Mouse (Mus musculus): ENCODE data around the gene Apex1.
"Not testable (repeated sequence)": the region's sequence is repeated elsewhere in the genome, so short reads cannot be mapped to it uniquely, and the experiment has no call there.

Apex1 gene

GRCm38 (mm10) chr14:50924281-50925064 lies at the start of gene Apex1, which contains the start of gene Osgep:
Apex1 (plus strand) TSS chr14:50924968.
Osgep (minus strand) TSS chr14:50924893.
- peak; percentile 97 for DNase-seq (ENCODE audit: low read depth, low spot score)

- no peak for DNase-seq (ENCODE audit: low read depth, low spot score)
These were observed 49.6 kb upstream of the Apex1 start for GRCm38 (mm10) chr14:50875175-50875574.

GRCm38 (mm10) chr14:50875591-50876230 lies 49.1 kb upstream of the Apex1 start:
- no peak for DNase-seq (ENCODE audit: low read depth, low spot score)

- DNase-seq (ENCODE audit: low read depth, low spot score): no peak
These were observed 48.4 kb upstream of the Apex1 start for GRCm38 (mm10) chr14:50876236-50876950.

GRCm38 (mm10) chr14:50891621-50892020 lies 33.1 kb upstream of the Apex1 start:
- DNase-seq (ENCODE audit: low read depth, low spot score): no peak

GRCm38 (mm10) chr14:50892091-50892490 lies 32.7 kb upstream of the Apex1 start:
- no peak for DNase-seq (ENCODE audit: low read depth, low spot score)

GRCm38 (mm10) chr14:50892541-50893459 lies 32.0 kb upstream of the Apex1 start:
- DNase-seq (ENCODE audit: low read depth, low spot score): no peak

- DNase-seq (ENCODE audit: low read depth, low spot score): no peak
These were observed 29.4 kb upstream of the Apex1 start for GRCm38 (mm10) chr14:50895407-50895806.

- no peak for DNase-seq (ENCODE audit: low read depth, low spot score)
These were observed 28.6 kb upstream of the Apex1 start for GRCm38 (mm10) chr14:50895985-50896746.

GRCm38 (mm10) chr14:50896747-50897373 lies 27.9 kb upstream of the Apex1 start:
- no peak for DNase-seq (ENCODE audit: low read depth, low spot score)

GRCm38 (mm10) chr14:50897374-50897765 lies 27.4 kb upstream of the Apex1 start, which contains the start of gene Klhl33:
Klhl33 (minus strand) TSS chr14:50897507.
- DNase-seq (ENCODE audit: low read depth, low spot score): no peak

- not testable (repeated sequence) for DNase-seq (ENCODE audit: low read depth, low spot score)
These were observed 26.8 kb upstream of the Apex1 start for GRCm38 (mm10) chr14:50897992-50898391.

- DNase-seq (ENCODE audit: low read depth, low spot score): no peak
These were observed 20.6 kb upstream of the Apex1 start for GRCm38 (mm10) chr14:50903973-50904827.

- DNase-seq (ENCODE audit: low read depth, low spot score): no peak
These were observed 20.0 kb upstream of the Apex1 start for GRCm38 (mm10) chr14:50904828-50905129.

GRCm38 (mm10) chr14:50905327-50905726 lies 19.4 kb upstream of the Apex1 start:
- DNase-seq (ENCODE audit: low read depth, low spot score): not testable (repeated sequence)

GRCm38 (mm10) chr14:50908126-50908525 lies 16.6 kb upstream of the Apex1 start:
- no peak for DNase-seq (ENCODE audit: low read depth, low spot score)

GRCm38 (mm10) chr14:50911356-50911755 lies 13.4 kb upstream of the Apex1 start:
- no peak for DNase-seq (ENCODE audit: low read depth, low spot score)

- not testable (repeated sequence) for DNase-seq (ENCODE audit: low read depth, low spot score)
These were observed 1.3 kb upstream of the Apex1 start for GRCm38 (mm10) chr14:50923437-50923836.

Measured in forelimb bud, embryonic 11.5 days (tissue).